Mouse (Mus musculus) forebrain, embryonic 11.5 days (tissue): ENCODE measurements at regions not wholly inside any gene's neighbourhood (a gene's known extent, or its start where the extent isn't known, plus 50 kb on each side); places are given as distances from the start of the nearest gene placed in this dataset.

Experiments
- ATAC-seq: fragments of 200-750 bp; cut with Nextera tagmentation; replicated peaks from 2 replicates; pipeline ENCODE4 v1.8.0; 2017; ENCODE audit warnings: moderate TSS enrichment; ENCODE audit not compliant: low FRiP score
- DNase-seq: peaks from one replicate; pipeline ENCODE4 v3.0.0-alpha.2; 2017; ENCODE audit warnings: low spot score
- H3K27ac ChIP-seq: fragments of 300-500 bp; sonication (generic); 2 replicates; pipeline ENCODE4 v1.5.1; 2014; ENCODE audit warnings: low read depth, low read length
- H3K27me3 ChIP-seq: fragments of 300-500 bp; sonication (generic); 2 replicates; pipeline ENCODE4 v1.6.1; 2014; ENCODE audit warnings: mild to moderate bottlenecking, low read length, mixed read lengths; ENCODE audit not compliant: control insufficient read depth, insufficient read depth
- H3K36me3 ChIP-seq: fragments of 300-500 bp; sonication (generic); 2 replicates; pipeline ENCODE4 v1.6.1; 2014; ENCODE audit warnings: mild to moderate bottlenecking, low read length, moderate library complexity, mixed read lengths; ENCODE audit not compliant: control insufficient read depth, insufficient read depth
- H3K4me1 ChIP-seq: fragments of 300-500 bp; sonication (generic); replicated peaks from 2 replicates; pipeline ENCODE4 v1.6.1; 2014; ENCODE audit warnings: low read length, mixed read lengths; ENCODE audit not compliant: control insufficient read depth, insufficient read depth
- H3K4me2 ChIP-seq: fragments of 300-500 bp; sonication (generic); 2 replicates; pipeline ENCODE4 v1.6.1; 2014; ENCODE audit warnings: low read depth, mild to moderate bottlenecking, low read length, moderate library complexity, mixed read lengths; ENCODE audit not compliant: severe bottlenecking
- H3K4me3 ChIP-seq: fragments of 300-500 bp; sonication (generic); 2 replicates; pipeline ENCODE4 v1.5.1; 2014; ENCODE audit warnings: low read depth, low read length
- H3K9ac ChIP-seq: fragments of 300-500 bp; sonication (generic); 2 replicates; pipeline ENCODE4 v1.6.1; 2014; ENCODE audit warnings: low read length
- H3K9me3 ChIP-seq: fragments of 300-500 bp; sonication (generic); 2 replicates; pipeline ENCODE4 v1.6.1; 2016; ENCODE audit warnings: low read length, mixed read lengths; ENCODE audit not compliant: control insufficient read depth
- WGBS: fragments of 180-500 bp; shearing (Covaris S2); extraction: QIAGEN DNeasy Blood & Tissue Kit; methylation state at CpG from one replicate; pipeline ENCODE4 v1.1.7; 2014; 5-methylcytosine and 5-hydroxymethylcytosine counted together

GRCm38 (mm10) chr13:53996867-53997266, 58.6 kb downstream of the Drd1 start:
- DNase-seq (no peak), ATAC-seq (no peak)
- Histone ChIP-seq H3K27me3 (no peaks in the 10 kb centered on the region), H3K9me3 (no peaks in the 10 kb centered on the region), H3K4me2 (no peak overlapping the region), H3K4me3 (no peak overlapping the region), H3K9ac (no peak overlapping the region), H3K4me1 (no peaks in the 10 kb centered on the region), H3K36me3 (no peaks in the 10 kb centered on the region), H3K27ac (no peak overlapping the region)
- 76% methylated on average over 1 of the region's 1 CpGs for WGBS

DNA sequence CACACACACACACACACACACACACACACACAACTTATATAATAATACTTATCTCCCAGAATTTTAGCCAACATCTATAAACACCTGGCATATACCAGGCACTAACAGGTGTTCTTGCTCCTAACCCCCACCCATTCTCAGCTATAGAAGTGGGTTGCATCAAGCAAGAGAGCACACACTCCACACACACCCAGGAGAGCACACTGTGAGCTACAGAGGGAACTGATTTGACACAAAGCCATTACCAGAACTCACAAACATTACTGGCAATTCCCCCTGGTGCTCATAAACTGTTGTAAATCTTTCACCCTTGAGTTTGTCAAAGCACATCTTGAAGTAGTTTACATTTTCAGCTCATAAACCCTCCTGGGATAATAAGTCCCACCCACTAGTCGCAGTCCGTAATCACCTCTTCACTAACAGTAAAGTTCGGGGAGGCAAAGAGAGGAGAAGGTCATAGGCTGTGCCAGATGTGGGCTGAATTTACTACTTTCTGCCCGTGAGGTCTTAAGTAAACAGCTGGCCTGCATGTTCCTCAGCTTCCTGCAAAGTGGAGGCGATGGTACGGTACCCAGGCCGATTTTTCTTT, 62.5 kb downstream of the Drd1 start:
- H3K9me3 ChIP-seq = no peaks in the 10 kb centered on the region
- no peak overlapping the region for H3K27ac ChIP-seq
- H3K4me3 ChIP-seq = no peak overlapping the region
- no peak overlapping the region for H3K9ac ChIP-seq
- no peak overlapping the region for H3K4me2 ChIP-seq
- DNase-seq (no peak), ATAC-seq (no peak)
- H3K4me1 ChIP-seq = no peaks in the 10 kb centered on the region
- 78% methylated on average over 7 of the region's 7 CpGs for WGBS
- no peaks in the 10 kb centered on the region for H3K36me3 ChIP-seq
- H3K27me3 ChIP-seq = no peaks in the 10 kb centered on the region

GRCm38 (mm10) chr13:53979226-53979625, 76.3 kb downstream of the Drd1 start:
- ATAC-seq = no peak
- no peak for DNase-seq
- WGBS = 75% methylated on average over 2 of the region's 2 CpGs
- Histone ChIP-seq H3K4me1 (no peaks in the 10 kb centered on the region), H3K36me3 (no peaks in the 10 kb centered on the region), H3K9me3 (no peaks in the 10 kb centered on the region), H3K9ac (no peak overlapping the region), H3K4me3 (no peak overlapping the region), H3K27ac (no peak overlapping the region), H3K4me2 (no peak overlapping the region), H3K27me3 (no peaks in the 10 kb centered on the region)

DNA sequence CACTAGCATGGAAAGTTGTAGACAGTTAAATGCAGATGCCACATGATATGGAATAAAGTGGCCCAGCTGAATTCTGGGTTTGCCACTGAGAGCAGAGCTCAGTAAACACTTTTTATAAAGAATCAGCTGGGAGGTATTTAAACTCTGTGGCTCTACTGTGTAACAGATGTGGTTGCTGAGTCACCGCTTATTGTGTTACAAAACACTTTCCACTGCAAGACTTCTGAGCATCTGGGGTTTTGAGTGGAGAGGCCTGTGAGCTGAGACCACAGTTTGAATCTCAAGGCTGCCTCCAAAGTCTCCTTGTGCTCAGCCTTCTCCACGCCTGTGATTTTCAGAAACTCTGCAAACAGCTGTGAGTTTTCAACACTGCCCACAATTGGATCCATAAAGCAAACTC, 86.1 kb downstream of the Drd1 start:
- no peak overlapping the region for H3K27ac ChIP-seq
- H3K4me3 ChIP-seq = no peak overlapping the region
- no peak overlapping the region for H3K4me2 ChIP-seq
- H3K4me1 ChIP-seq = no peaks in the 10 kb centered on the region
- no peak overlapping the region for H3K9ac ChIP-seq
- no peaks in the 10 kb centered on the region for H3K36me3 ChIP-seq
- ATAC-seq (no peak), DNase-seq (no peak)
- H3K9me3 ChIP-seq = no peaks in the 10 kb centered on the region; the same call in 1 of the 2 replicates
- H3K27me3 ChIP-seq = no peaks in the 10 kb centered on the region
- WGBS = 86% methylated on average over 2 of the region's 2 CpGs

- no peak for ATAC-seq
- WGBS = 94% methylated on average over 15 of the region's 15 CpGs
These were observed 99.3 kb downstream of the Drd1 start for GRCm38 (mm10) chr13:53956167-53956566.

DNA sequence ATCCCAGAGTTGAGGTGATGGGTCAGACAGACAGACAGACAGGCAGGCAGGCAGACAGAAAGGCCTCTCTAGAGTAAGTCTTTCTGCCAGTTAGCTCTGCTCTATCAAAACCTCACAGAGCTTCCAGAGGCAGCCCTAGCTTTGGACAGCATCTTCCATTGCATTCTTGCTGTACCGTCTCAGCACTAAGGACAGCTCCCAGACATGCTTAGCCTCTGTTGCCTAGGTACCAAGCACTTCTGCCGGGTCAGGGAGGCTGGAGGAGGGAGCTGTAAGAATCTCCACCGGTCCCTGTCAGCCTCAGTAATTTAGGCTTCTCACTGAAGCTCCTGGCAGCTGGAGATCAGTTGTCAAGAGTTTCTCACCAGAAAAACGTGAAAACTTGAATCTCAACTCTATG, 107.4 kb downstream of the Drd1 start:
- no peak overlapping the region for H3K4me3 ChIP-seq
- no peaks in the 10 kb centered on the region for H3K9me3 ChIP-seq
- no peak overlapping the region for H3K9ac ChIP-seq
- no peaks in the 10 kb centered on the region for H3K36me3 ChIP-seq
- 2% methylated on average over 4 of the region's 4 CpGs for WGBS
- no peak overlapping the region for H3K27ac ChIP-seq
- H3K4me1 ChIP-seq = no peaks in the 10 kb centered on the region
- H3K4me2 ChIP-seq = no peak overlapping the region
- H3K27me3 ChIP-seq = no peaks in the 10 kb centered on the region
- DNase-seq = peak; percentile 63
- no peak for ATAC-seq

More at GRCm38 (mm10) chr13:53956167-53956566, 99.3 kb downstream of the Drd1 start:
- Histone ChIP-seq H3K27ac (no peak overlapping the region), H3K4me2 (no peak overlapping the region), H3K27me3 (no peaks in the 10 kb centered on the region), H3K9ac (no peak overlapping the region), H3K4me3 (no peak overlapping the region), H3K4me1 (no peaks in the 10 kb centered on the region), H3K9me3 (no peaks in the 10 kb centered on the region), H3K36me3 (no peaks in the 10 kb centered on the region)
- no peak for DNase-seq

GRCm38 (mm10) chr13:53945681-53946080, 109.8 kb downstream of the Drd1 start:
- H3K36me3 ChIP-seq = no peaks in the 10 kb centered on the region
- no peak for DNase-seq
- ATAC-seq = no peak
- no peak overlapping the region for H3K4me2 ChIP-seq
- H3K9ac ChIP-seq = no peak overlapping the region
- H3K9me3 ChIP-seq = no peaks in the 10 kb centered on the region
- no peak overlapping the region for H3K4me3 ChIP-seq
- H3K27me3 ChIP-seq = no peaks in the 10 kb centered on the region
- WGBS = 79% methylated on average over 5 of the region's 5 CpGs
- H3K27ac ChIP-seq = no peak overlapping the region
- H3K4me1 ChIP-seq = no peaks in the 10 kb centered on the region

DNA sequence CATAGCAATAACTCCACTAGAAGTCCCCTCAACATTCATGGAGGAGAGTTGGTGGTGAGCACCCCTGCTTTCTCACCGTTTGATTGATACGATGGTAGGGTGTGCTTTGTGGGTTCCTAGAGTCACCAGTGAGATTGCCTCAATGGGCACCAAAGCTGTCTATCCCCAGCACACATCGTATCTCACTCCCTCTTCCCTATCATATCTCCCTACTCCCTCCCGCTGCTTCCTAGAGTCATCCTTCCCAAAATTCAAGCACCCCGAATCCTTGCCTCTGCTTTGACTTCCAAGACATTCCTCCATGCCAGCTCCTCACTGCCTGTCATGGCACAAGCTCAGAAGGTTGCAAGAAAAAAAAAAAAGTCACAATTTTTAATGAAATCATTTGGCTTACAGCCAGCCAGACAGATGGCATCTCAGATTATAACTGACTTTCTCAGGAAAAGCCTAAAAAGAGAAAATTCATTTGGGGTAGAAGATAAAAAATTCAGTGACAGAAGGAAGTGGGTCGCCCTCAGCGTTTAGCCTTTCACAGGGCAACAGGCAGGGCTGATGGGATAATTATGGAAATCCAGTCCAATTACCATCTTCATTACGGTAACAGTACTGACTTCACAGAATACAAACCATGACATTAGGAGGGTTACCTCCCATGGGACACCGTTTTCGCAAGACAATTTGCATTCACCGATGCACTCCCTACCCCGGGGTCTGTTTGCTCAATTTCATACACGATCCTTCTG, 114.3 kb downstream of the Drd1 start:
- 87% methylated on average over 13 of the region's 13 CpGs for WGBS
- ATAC-seq = no peak

GRCm38 (mm10) chr13:53935174-53935699, 120.3 kb downstream of the Drd1 start:
- ATAC-seq (no peak), DNase-seq (no peak)
- H3K4me2 ChIP-seq = no peak overlapping the region
- H3K9me3 ChIP-seq = no peaks in the 10 kb centered on the region
- H3K4me1 ChIP-seq = no peaks in the 10 kb centered on the region
- H3K9ac ChIP-seq = no peak overlapping the region
- no peak overlapping the region for H3K4me3 ChIP-seq
- H3K27me3 ChIP-seq = no peaks in the 10 kb centered on the region
- H3K27ac ChIP-seq = no peak overlapping the region
- no peaks in the 10 kb centered on the region for H3K36me3 ChIP-seq
- WGBS = 87% methylated on average over 14 of the region's 14 CpGs

More for the DNA sequence above, 114.3 kb downstream of the Drd1 start:
- Histone ChIP-seq H3K27me3 (no peaks in the 10 kb centered on the region), H3K36me3 (no peaks in the 10 kb centered on the region), H3K4me3 (no peak overlapping the region), H3K27ac (no peak overlapping the region), H3K9me3 (no peaks in the 10 kb centered on the region), H3K4me2 (no peak overlapping the region), H3K9ac (no peak overlapping the region), H3K4me1 (no peaks in the 10 kb centered on the region)
- DNase-seq = no peak
